Mouse (Mus musculus): ENCODE measurements around the gene Spdya.
"Not testable (repeated sequence)": the region's sequence is repeated elsewhere in the genome, so short reads cannot be mapped to it uniquely, and the experiment has no call there.

The Spdya gene

DNA sequence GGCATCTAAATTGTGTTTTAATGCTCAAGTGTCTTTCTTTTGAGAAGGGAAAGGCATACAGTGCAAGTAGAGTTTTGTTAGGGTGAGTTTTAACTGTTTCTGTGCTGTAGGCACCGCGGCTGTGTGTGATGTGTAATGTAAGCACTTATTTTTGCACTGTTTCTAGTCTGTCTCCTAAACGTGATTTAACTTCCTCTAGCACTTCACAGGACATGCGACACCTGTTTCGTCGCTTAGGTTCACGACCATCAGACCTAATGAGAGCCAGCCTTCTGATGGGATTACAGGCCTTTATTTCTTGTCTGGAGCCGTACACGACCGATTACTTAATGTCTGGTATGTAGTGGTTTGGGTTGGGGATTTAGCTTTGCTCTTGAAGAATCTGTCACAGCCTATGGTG lies 79.9 kb downstream of the Spdya start:
- in situ Hi-C loops (cut with MboI, MseI): no loop called here

GRCm38 (mm10) chr17:71633350-71633749 lies 81.5 kb downstream of the Spdya start:
- in situ Hi-C loops (cut with MboI, MseI): no loop called here

DNA sequence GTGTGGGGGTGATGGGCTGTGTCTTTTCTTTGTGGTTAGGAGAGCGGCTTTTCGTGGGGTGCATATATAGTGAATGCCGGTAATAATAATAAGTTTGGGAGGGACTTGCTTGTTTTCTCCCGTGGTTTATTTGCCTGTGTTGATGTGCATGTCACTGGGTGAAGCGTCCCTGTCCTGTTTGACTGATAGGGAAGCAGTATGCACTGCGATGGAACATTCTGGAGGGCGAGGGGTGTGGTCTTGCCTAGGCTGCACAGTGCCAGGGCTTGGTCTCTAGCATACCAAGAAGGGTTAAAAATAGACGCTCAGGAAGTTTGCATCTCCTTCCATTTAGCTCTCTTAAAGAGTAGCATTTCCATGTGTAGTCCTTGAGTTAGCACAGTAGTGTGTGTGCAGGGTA lies 84.9 kb downstream of the Spdya start:
- in situ Hi-C loops (cut with MboI, MseI): no loop called here

DNA sequence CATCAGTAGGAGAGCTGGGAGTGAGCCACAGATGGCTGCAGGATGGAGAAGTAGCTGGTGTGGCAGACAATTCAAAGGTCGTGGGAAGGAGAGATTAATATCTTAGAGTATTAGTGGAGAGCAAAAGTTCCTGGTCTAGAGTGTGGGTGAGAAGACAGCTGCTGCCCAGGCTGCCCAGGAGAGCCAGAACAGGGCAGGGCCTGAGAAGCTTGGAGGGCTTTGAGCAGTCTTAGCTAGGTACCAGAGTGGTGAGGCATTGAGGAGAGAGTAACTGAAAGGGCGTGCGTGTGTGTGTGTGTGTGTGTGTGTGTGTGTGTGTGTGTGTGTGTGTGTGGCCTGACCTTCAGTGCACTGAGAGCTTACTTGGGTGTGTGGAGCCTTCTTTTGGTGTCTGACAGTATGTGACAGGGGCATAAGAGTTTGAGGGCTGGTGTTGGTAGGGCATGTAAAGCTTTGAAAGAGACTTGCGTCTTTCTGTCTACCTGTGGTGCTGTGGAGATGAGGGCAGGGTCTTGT lies 85.9 kb downstream of the Spdya start:
- in situ Hi-C loops (cut with MboI, MseI): no loop called here

GRCm38 (mm10) chr17:71639056-71639455 lies 87.2 kb downstream of the Spdya start:
- in situ Hi-C loops (cut with MboI, MseI): not testable (repeated sequence)
